Mouse (Mus musculus) small intestine, adult 2 months (tissue): Measurements from ENCODE around the gene Wdr1. TPM values are rescaled to one million over a fixed set of nuclear protein-coding genes. Genes with fewer than 3 reads are reported as not detected.
"Not testable (repeated sequence)": the region's sequence is repeated elsewhere in the genome, so short reads cannot be mapped to it uniquely, and the experiment has no call there.

Experiments
- H3K27ac ChIP-seq: fragments of 200-500 bp; 2 replicates; pipeline ENCODE4 v1.5.1; 2012; ENCODE audit warnings: low read depth, low read length, control low read depth, inconsistent platforms; ENCODE audit not compliant: insufficient read depth
- H3K27me3 ChIP-seq: fragments of 200-500 bp; 2 replicates; pipeline ENCODE4 v1.6.1; 2012; ENCODE audit warnings: mild to moderate bottlenecking, moderate library complexity, low read length, inconsistent platforms; ENCODE audit not compliant: control insufficient read depth, insufficient read depth
- H3K36me3 ChIP-seq: fragments of 200-500 bp; 2 replicates; pipeline ENCODE4 v1.6.1; 2012; ENCODE audit warnings: mild to moderate bottlenecking, low read length, control low read depth, inconsistent platforms; ENCODE audit not compliant: control insufficient read depth, insufficient read depth
- H3K4me1 ChIP-seq: fragments of 200-500 bp; 2 replicates; pipeline ENCODE4 v1.6.1; 2012; ENCODE audit warnings: low read length, inconsistent platforms, mixed read lengths; ENCODE audit not compliant: control insufficient read depth, insufficient read depth, insufficient read length
- H3K4me3 ChIP-seq: fragments of 200-500 bp; 2 replicates; pipeline ENCODE4 v1.5.1; 2012; ENCODE audit warnings: low read depth, mild to moderate bottlenecking, control low read depth, inconsistent platforms, low read length, moderate library complexity
- CTCF ChIP-seq: fragments of 200-500 bp; IDR thresholded peaks from 2 replicates; pipeline ENCODE4 v1.5.1; 2012; ENCODE audit warnings: low read depth, mild to moderate bottlenecking, control low read depth, inconsistent platforms, low read length, moderate library complexity, mixed read lengths; ENCODE audit not compliant: insufficient replicate concordance, insufficient read length; ENCODE audit errors: extremely low read depth
- POLR2A ChIP-seq: fragments of 200-500 bp; IDR thresholded peaks from 2 replicates; pipeline ENCODE4 v1.6.1; 2012; ENCODE audit warnings: low read depth, mild to moderate bottlenecking, control low read depth, inconsistent platforms, low read length, moderate library complexity
- WGBS: fragments of 180-500 bp; shearing (Covaris S2); methylation state at CpG from one replicate; pipeline ENCODE4 v1.1.7; 2018; 5-methylcytosine and 5-hydroxymethylcytosine counted together
- polyA plus RNA-seq: library from polyadenylated mRNA; depleted of rRNA; stranded (reverse); fragments of >200 nt; gene quantifications from 2 replicates; pipeline ENCODE4 v1.2.3, GENCODE M21; 2012; rRNA removed

The Wdr1 gene
- polyA plus RNA-seq = 99.3 and 223 TPM in 2 replicates

- TF ChIP-seq CTCF (no peak), POLR2A (no peak)
- no peaks in the 10 kb centered on the region for H3K27me3 ChIP-seq
- peaks cover 15% of the 10 kb centered on the region; the same call in 1 of the 2 replicates for H3K4me1 ChIP-seq
- peaks cover 20% of the 10 kb centered on the region for H3K36me3 ChIP-seq
- peak within 1 kb of the TSS; percentile 65 for H3K4me3 ChIP-seq
- 80% methylated on average over 2 of the region's 2 CpGs for WGBS
- H3K27ac ChIP-seq = peak within 1 kb of the TSS; percentile 99
These were observed at the start of gene Wdr1 for GRCm38 (mm10) chr5:38563121-38563520. TSS of gene Wdr1 (minus strand) at chr5:38563221.

- Histone ChIP-seq H3K36me3 (no peaks in the 10 kb centered on the region), H3K4me1 (no peaks in the 10 kb centered on the region), H3K4me3 (no peak overlapping the region), H3K27ac (no peak overlapping the region), H3K27me3 (no peaks in the 10 kb centered on the region)
- WGBS = 79% methylated on average over 3 of the region's 3 CpGs
- TF ChIP-seq CTCF (no peak), POLR2A (no peak)
These were observed 48.1 kb upstream of the Wdr1 start for GRCm38 (mm10) chr5:38611118-38611517.

GRCm38 (mm10) chr5:38608219-38608618 lies 45.2 kb upstream of the Wdr1 start:
- H3K36me3 ChIP-seq, H3K27me3 ChIP-seq, H3K27ac ChIP-seq, H3K4me3 ChIP-seq, H3K4me1 ChIP-seq: not testable (repeated sequence)
- 75% methylated on average over 4 of the region's 4 CpGs for WGBS

GRCm38 (mm10) chr5:38598647-38599304 lies 35.8 kb upstream of the Wdr1 start:
- TF ChIP-seq POLR2A (no peak), CTCF (no peak)
- H3K36me3 ChIP-seq = no peaks in the 10 kb centered on the region
- H3K27me3 ChIP-seq = no peaks in the 10 kb centered on the region
- H3K4me3 ChIP-seq = 0 out of 2 replicates have a peak overlapping the region, but pooled peaks have one; percentile 19
- no peaks in the 10 kb centered on the region for H3K4me1 ChIP-seq
- H3K27ac ChIP-seq = no peak overlapping the region
- WGBS = 63% methylated on average over 11 of the region's 11 CpGs

GRCm38 (mm10) chr5:38588924-38589323 lies 25.9 kb upstream of the Wdr1 start:
- WGBS = 29% methylated on average over 9 of the region's 9 CpGs
- Histone ChIP-seq H3K36me3 (no peaks in the 10 kb centered on the region), H3K4me3 (no peak overlapping the region), H3K27me3 (no peaks in the 10 kb centered on the region), H3K27ac (no peak overlapping the region), H3K4me1 (no peaks in the 10 kb centered on the region)
- TF ChIP-seq CTCF (no peak), POLR2A (no peak)

GRCm38 (mm10) chr5:38585450-38585849 lies 22.4 kb upstream of the Wdr1 start:
- no peak overlapping the region for H3K4me3 ChIP-seq
- H3K36me3 ChIP-seq = no peaks in the 10 kb centered on the region
- no peak overlapping the region for H3K27ac ChIP-seq
- no peaks in the 10 kb centered on the region for H3K27me3 ChIP-seq
- no peaks in the 10 kb centered on the region for H3K4me1 ChIP-seq
- 64% methylated on average over 2 of the region's 2 CpGs for WGBS
- TF ChIP-seq CTCF = no peak
- TF ChIP-seq POLR2A = no peak

- H3K36me3 ChIP-seq = no peaks in the 10 kb centered on the region
- 70% methylated on average over 4 of the region's 4 CpGs for WGBS
- TF ChIP-seq CTCF = no peak
- no peak for TF ChIP-seq POLR2A
These were observed 20.0 kb upstream of the Wdr1 start for GRCm38 (mm10) chr5:38583026-38583425.

More at GRCm38 (mm10) chr5:38583026-38583425, 20.0 kb upstream of the Wdr1 start:
- no peak overlapping the region for H3K4me3 ChIP-seq
- H3K27ac ChIP-seq = no peak overlapping the region
- H3K27me3 ChIP-seq = no peaks in the 10 kb centered on the region
- H3K4me1 ChIP-seq = no peaks in the 10 kb centered on the region
